Mouse (Mus musculus) G1E (cell line): ENCODE measurements around the gene Fam92b. TPM values are rescaled to one million over a fixed set of nuclear protein-coding genes. Genes with fewer than 3 reads are reported as not detected.
A peak's percentile ranks its signal among the peaks of the same experiment; 100 is the strongest.

Experiments
- ATAC-seq: 2 replicates; pipeline ENCODE4 v1.8.0; 2016; ENCODE audit warnings: mild to moderate bottlenecking; ENCODE audit not compliant: insufficient number of reproducible peaks, poor library complexity, low FRiP score, severe bottlenecking; ENCODE audit errors: extremely low read depth
- DNase-seq: peaks from one replicate; pipeline ENCODE4 v3.0.0; 2012; ENCODE audit warnings: low spot score
- H3K27me3 ChIP-seq: 2 replicates; pipeline ENCODE4 v1.6.1; 2012; ENCODE audit warnings: mild to moderate bottlenecking, low read length, inconsistent platforms; ENCODE audit not compliant: insufficient read depth
- H3K36me3 ChIP-seq: replicated peaks from 2 replicates; pipeline ENCODE3; 2012; ENCODE audit warnings: mild to moderate bottlenecking, inconsistent platforms
- H3K4me1 ChIP-seq: 2 replicates; pipeline ENCODE4 v1.6.1; 2012; ENCODE audit warnings: low read depth, low read length, inconsistent platforms, mixed read lengths; ENCODE audit not compliant: insufficient read depth
- H3K4me3 ChIP-seq: 2 replicates; pipeline ENCODE4 v1.5.1; 2012; ENCODE audit warnings: low read depth, mild to moderate bottlenecking, inconsistent platforms, low read length, moderate library complexity, mixed read lengths
- H3K9me3 ChIP-seq: replicated peaks from 2 replicates; pipeline ENCODE4 v1.6.1; 2012; ENCODE audit warnings: inconsistent platforms
- CTCF ChIP-seq: IDR thresholded peaks from 2 replicates; pipeline ENCODE4 v1.5.1; 2012; ENCODE audit warnings: low read depth, low read length, inconsistent platforms, mixed read lengths
- GATA1 ChIP-seq: IDR thresholded peaks from 2 replicates; pipeline ENCODE4 v1.6.1; 2012; ENCODE audit warnings: borderline replicate concordance, low read length, inconsistent platforms, mixed read lengths
- GATA2 ChIP-seq: IDR thresholded peaks from 2 replicates; pipeline ENCODE4 v1.6.1; 2012; ENCODE audit warnings: low read depth, low read length, inconsistent platforms, borderline replicate concordance
- POLR2AphosphoS5 ChIP-seq: IDR thresholded peaks from 2 replicates; pipeline ENCODE4 v1.6.1; 2012; ENCODE audit warnings: low read depth, low read length, inconsistent platforms; ENCODE audit not compliant: insufficient replicate concordance
- TAL1 ChIP-seq: conservative IDR thresholded peaks from 2 replicates; pipeline ENCODE4 v1.6.1; 2012; ENCODE audit warnings: low read depth, low read length, inconsistent platforms, mixed read lengths
- polyA plus RNA-seq: library from polyadenylated mRNA; stranded (reverse); fragments of >175 nt; gene quantifications from 2 replicates; pipeline ENCODE4 v1.2.3, GENCODE M21; 2012
- total RNA-seq, 2 experiments: library from RNA; stranded (forward) in 1 of 2; stranded (reverse) in 1 of 2; fragments of 200-1000 nt in 1 of 2; fragments of >200 nt in 1 of 2; fragmentation: Nextera tagmentation in 1 of 2; gene quantifications; 2 replicates each; pipeline ENCODE4 v1.2.3; 2014 to 2017

Gene Fam92b
- total and polyA plus RNA-seq, 3 experiments: not detected

DNA sequence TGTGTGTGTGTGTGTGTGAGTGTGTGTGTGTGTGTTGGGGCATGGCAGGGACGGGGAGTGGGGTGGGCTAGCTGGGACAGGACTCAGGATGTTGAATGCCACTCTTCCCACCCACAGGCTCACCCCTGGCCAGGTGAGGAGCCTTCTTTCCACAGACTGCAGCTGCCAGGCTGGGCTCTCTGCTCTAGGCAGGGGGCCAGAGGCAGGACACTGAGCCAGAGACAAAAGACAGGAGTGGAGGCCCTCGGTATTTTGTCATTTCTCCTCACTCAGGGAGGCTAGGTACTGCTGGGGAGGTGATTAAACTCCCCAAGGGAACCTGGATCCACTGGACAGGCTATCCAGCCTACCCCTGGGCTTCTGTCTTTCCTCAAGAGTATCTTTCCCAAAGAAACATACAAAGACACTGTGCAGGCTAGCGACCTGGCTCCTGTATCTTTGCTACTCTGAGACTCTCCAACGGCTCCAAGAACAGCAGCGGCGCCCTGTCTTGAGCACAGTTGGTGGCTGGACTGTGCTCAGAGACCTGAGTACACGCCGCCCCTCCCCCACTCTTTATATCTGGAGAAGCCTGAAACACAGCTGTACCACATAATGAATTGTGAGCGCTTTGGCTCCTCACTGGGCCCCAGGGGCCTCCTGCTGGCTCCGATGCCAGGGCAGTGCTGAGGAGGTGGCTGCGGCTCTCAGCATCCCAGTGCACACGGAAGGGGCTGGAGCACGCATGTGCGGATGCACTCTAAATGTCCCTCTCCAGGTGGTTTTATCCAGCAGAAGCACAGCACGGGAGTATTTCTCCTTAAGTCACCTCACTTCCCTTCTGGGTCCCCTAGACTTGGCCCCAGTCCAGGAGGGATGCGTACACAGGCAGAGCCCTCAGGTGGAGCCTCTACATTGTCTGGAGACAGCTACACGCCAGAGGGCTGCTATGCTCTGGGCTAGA, 7.9 kb upstream of the Fam92b start:
- no peak for ATAC-seq
- H3K27me3 ChIP-seq: peaks cover 9% of the 10 kb centered on the region
- no peak overlapping the region for H3K4me3 ChIP-seq
- no peaks in the 10 kb centered on the region for H3K9me3 ChIP-seq
- no peaks in the 10 kb centered on the region for H3K36me3 ChIP-seq
- no peaks in the 10 kb centered on the region for H3K4me1 ChIP-seq
- DNase-seq: no peak
- TF ChIP-seq CTCF (no peak), GATA1 (no peak), POLR2AphosphoS5 (no peak)

DNA sequence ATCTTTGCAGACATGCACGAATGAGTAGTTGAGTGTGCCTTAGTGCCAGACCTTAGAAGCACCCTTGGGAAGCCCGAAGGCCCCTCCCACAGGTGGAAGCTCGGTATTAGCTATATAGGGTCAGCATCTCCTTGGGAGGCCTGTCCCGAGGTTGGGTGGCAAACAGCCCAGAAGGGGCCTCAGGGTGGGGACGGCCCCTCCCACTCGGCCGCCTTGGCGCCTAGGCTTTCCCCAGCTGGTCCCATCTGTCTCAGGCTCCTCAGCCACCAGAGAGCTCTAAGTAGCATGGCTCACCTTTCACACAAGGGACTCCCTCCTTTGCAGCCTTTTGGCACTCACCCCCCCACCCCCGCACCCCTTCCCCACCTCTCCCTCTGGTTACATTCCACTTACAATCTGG, 7.1 kb upstream of the Fam92b start:
- no peaks in the 10 kb centered on the region for H3K9me3 ChIP-seq
- no peak overlapping the region for H3K4me3 ChIP-seq
- DNase-seq (no peak), ATAC-seq (no peak)
- H3K27me3 ChIP-seq: peaks cover 9% of the 10 kb centered on the region
- TF ChIP-seq TAL1 (no peak), CTCF (no peak), GATA2 (no peak), POLR2AphosphoS5 (no peak), GATA1 (no peak)
- H3K4me1 ChIP-seq: 0 out of 2 replicates have a peak, but pooled peaks cover under 1% of the 10 kb centered on the region
- H3K36me3 ChIP-seq: no peaks in the 10 kb centered on the region

DNA sequence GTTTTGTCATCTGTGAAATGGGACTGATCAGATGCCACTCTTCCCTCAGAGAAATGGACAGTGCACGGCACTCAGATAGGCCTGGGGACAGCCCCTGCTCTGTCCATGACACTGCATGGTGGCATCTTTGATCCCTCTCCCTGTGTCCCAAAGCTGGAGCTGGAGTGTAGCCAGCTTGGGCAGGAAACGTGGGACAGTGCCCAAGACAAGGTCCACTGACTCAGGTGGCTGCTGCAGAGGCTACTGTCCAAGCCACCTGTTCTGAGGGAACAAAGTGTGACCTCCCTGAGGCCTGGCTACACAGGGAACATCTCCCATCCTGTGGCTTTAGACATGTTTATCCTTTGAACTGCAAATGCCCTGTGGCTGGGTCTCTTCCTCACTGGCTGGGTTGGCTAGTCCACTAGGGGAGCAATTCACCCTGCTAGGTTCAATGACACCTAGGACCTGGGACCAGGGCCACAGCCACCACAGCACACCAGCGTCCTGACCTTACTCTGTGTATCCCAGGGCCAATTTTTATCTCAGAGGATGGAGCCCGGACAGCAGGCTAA, 4.7 kb upstream of the Fam92b start:
- H3K4me3 ChIP-seq: no peak overlapping the region
- TF ChIP-seq POLR2AphosphoS5: no peak
- TF ChIP-seq TAL1: no peak
- no peak for TF ChIP-seq GATA1
- no peak for TF ChIP-seq CTCF
- TF ChIP-seq GATA2: no peak
- DNase-seq (no peak), ATAC-seq (no peak)
- H3K36me3 ChIP-seq: no peaks in the 10 kb centered on the region
- peaks cover 13% of the 10 kb centered on the region for H3K4me1 ChIP-seq
- no peaks in the 10 kb centered on the region for H3K9me3 ChIP-seq
- H3K27me3 ChIP-seq: peaks cover 22% of the 10 kb centered on the region

DNA sequence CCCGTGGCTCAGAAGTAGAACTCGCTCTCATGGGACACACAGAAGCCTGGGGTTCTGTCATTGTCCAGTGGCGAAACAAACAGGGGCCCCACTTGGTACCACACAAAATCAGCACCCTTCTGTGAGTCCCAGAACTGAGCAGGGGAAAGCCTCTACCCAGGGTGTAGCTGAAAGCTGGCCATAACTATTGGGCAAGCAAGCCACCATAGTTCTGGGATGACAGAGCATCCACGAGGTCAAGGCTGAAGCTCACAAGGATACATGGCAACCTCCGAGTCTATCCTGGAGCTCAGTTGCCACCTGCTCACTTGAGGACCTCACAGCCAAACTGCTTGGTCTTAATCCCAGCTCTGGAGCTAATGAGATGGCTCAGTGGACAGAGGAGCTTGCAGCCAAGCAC, 4.0 kb upstream of the Fam92b start:
- DNase-seq (no peak), ATAC-seq (no peak)
- H3K36me3 ChIP-seq: no peaks in the 10 kb centered on the region
- H3K4me3 ChIP-seq: no peak overlapping the region
- peaks cover 26% of the 10 kb centered on the region for H3K27me3 ChIP-seq
- peaks cover 13% of the 10 kb centered on the region for H3K4me1 ChIP-seq
- no peaks in the 10 kb centered on the region for H3K9me3 ChIP-seq
- TF ChIP-seq POLR2AphosphoS5: no peak
- no peak for TF ChIP-seq TAL1

DNA sequence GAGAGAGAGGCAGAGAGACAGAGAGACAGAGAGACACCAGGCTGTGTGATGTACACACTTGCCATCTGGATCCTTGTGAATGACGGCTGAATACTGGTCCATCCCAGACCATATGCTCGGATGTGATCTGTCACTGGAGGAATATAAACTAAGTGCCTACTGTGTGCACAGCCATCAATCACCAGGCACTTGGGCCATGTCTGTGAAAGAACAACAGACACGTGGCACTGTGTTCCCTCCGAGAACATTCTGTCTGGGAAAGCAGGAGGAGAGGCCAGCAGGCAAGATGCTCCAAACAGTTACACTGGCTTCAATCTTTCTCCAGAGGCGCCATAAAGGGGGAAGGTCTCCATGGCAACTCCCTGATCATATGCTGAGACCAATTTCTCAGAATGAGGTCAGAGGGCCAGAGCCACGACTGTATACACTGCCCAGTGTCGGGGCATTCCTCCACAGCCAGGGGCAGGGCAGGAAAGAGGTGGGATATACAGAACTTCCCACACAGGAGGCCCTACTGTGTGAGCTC, 3.2 kb upstream of the Fam92b start:
- DNase-seq (no peak), ATAC-seq (no peak)
- no peaks in the 10 kb centered on the region for H3K9me3 ChIP-seq
- TF ChIP-seq GATA2: no peak
- peaks cover 28% of the 10 kb centered on the region for H3K27me3 ChIP-seq
- no peak overlapping the region for H3K4me3 ChIP-seq
- no peaks in the 10 kb centered on the region for H3K36me3 ChIP-seq
- H3K4me1 ChIP-seq: peaks cover 13% of the 10 kb centered on the region

DNA sequence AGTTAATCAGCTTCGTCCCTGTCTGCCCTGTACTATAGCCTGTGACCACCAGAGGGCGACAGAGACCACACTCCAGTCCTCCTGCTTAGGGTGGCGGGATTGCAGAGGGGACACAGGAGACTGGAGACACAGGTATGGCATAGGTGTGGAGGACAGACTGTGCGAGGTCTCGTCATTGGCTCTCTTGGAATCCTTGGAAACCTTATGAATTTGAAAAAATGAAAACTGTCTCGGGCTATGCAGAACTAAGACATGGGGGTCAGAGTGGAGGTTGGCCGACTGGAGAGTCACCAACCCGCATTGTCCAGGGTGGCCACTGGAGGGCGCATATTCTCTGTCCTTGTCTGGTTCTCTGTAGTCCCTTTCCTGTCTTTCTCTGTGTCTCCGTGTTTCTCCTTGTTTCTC, 1.8 kb upstream of the Fam92b start:
- H3K27me3 ChIP-seq: peaks cover 28% of the 10 kb centered on the region
- no peak overlapping the region for H3K4me3 ChIP-seq
- peak; percentile 71 for DNase-seq

More for the DNA sequence above, 1.8 kb upstream of the Fam92b start:
- no peaks in the 10 kb centered on the region for H3K36me3 ChIP-seq
- ATAC-seq: peak; percentile 76
- H3K9me3 ChIP-seq: no peaks in the 10 kb centered on the region
- no peak for TF ChIP-seq TAL1
- TF ChIP-seq CTCF: peak; percentile 85
- H3K4me1 ChIP-seq: peaks cover 15% of the 10 kb centered on the region
